Comparison of ENCODE assay signal across 21 mouse cellular contexts in genomic region chr10:39529179-39529578, GRCm38 (mm10).
DNase-seq lines count a peak whose midpoint lies in the region; ATAC-seq and TF ChIP-seq lines count a peak whose summit lies in the region.
"Had no signal": no experiment of that assay in that cellular context is flagged by ENCODE, and none has a peak within 500 bp of the region (broad histone marks: within the 10 kb centered on the region; RNA-seq: fewer than 3 reads in every experiment).

No protein-coding gene starts in this region.

- ATAC-seq in lung, embryonic 14.5 days (ENCODE audit: insufficient read depth): no peak
- no peak for ATAC-seq in hindbrain, embryonic 15.5 days (ENCODE audit: low FRiP score, low read depth)
- ATAC-seq in monocyte, adult 5-6 weeks (replicated peaks; ENCODE audit: insufficient number of reproducible peaks, low FRiP score, low TSS enrichment, poor library complexity, severe bottlenecking): no peak
- ATAC-seq: liver, postnatal 0 days had no signal

- H3K27me3 ChIP-seq in lung, embryonic 14.5 days (ENCODE audit: insufficient read depth, low read length): no peaks in the 10 kb centered on the region
- no peaks in the 10 kb centered on the region for H3K27me3 ChIP-seq in hindbrain, embryonic 15.5 days
- H3K27me3 ChIP-seq in myocyte (ENCODE audit: control insufficient read depth, insufficient read depth, insufficient read length): no peaks in the 10 kb centered on the region
- H3K27me3 ChIP-seq: embryonic facial prominence, embryonic 13.5 days; forebrain, embryonic 12.5 days; heart, embryonic 15.5 days had no signal

- H3K4me2 ChIP-seq in lung, embryonic 14.5 days: no peak overlapping the region
- no peak overlapping the region for H3K4me2 ChIP-seq in hindbrain, embryonic 15.5 days
- no peak overlapping the region for H3K4me2 ChIP-seq in myocyte (ENCODE audit: low read depth)
- H3K4me2 ChIP-seq: embryonic facial prominence, embryonic 13.5 days; forebrain, embryonic 12.5 days; heart, embryonic 15.5 days had no signal

- TF ChIP-seq CTCF in gastrocnemius, adult 2 months (IDR thresholded peaks at IDR 0.05): no peak
- TF ChIP-seq CTCF in lung, embryonic 14.5 days (IDR thresholded peaks at IDR 0.05; ENCODE audit: low read depth): no peak

- intact Hi-C loops in gastrocnemius, adult 2 months (cut with DNase I): no loop called here

- H3ac ChIP-seq in myocyte (ENCODE audit: control insufficient read depth, insufficient read length): no peak overlapping the region

- H3K9me3 ChIP-seq in lung, embryonic 14.5 days (ENCODE audit: low read depth, low read length): no peaks in the 10 kb centered on the region
- no peaks in the 10 kb centered on the region for H3K9me3 ChIP-seq in hindbrain, embryonic 15.5 days
- H3K9me3 ChIP-seq: embryonic facial prominence, embryonic 13.5 days; forebrain, embryonic 12.5 days; heart, embryonic 15.5 days had no signal

- DNase-seq in gastrocnemius, adult 2 months: peak; percentile 10
- DNase-seq in gastrocnemius, postnatal 25 days: no peak
- DNase-seq in lung, embryonic 14.5 days: no peak
- no peak for DNase-seq in lung, postnatal 36 days
- DNase-seq: adrenal gland, postnatal 25 days; cerebellum, adult 8-10 months; cerebellum, postnatal 36 days; embryo, embryonic 11 days; heart, postnatal 36 days; kidney, adult 2 months; kidney, postnatal 14 days; liver, postnatal 0 days; lung, postnatal 10 days; thymus, postnatal 25 days had no signal

- peaks cover 21% of the 10 kb centered on the region for H3K4me1 ChIP-seq in lung, embryonic 14.5 days (ENCODE audit: insufficient read depth)
- peaks cover 54% of the 10 kb centered on the region for H3K4me1 ChIP-seq in hindbrain, embryonic 15.5 days (replicated peaks)

- no peak overlapping the region for H3K9ac ChIP-seq in lung, embryonic 14.5 days
- no peak overlapping the region for H3K9ac ChIP-seq in hindbrain, embryonic 15.5 days
- H3K9ac ChIP-seq: embryonic facial prominence, embryonic 13.5 days; forebrain, embryonic 12.5 days; heart, embryonic 15.5 days; liver, postnatal 0 days had no signal

- no peak overlapping the region for H3K4me3 ChIP-seq in gastrocnemius, adult 2 months
- no peak overlapping the region for H3K4me3 ChIP-seq in lung, embryonic 14.5 days (ENCODE audit: low read depth, low read length)
- H3K4me3 ChIP-seq in hindbrain, embryonic 15.5 days: no peak overlapping the region
- H3K4me3 ChIP-seq in myocyte: no peak overlapping the region
- H3K4me3 ChIP-seq: embryonic facial prominence, embryonic 13.5 days; erythroblast, embryonic 14.5 days; forebrain, embryonic 12.5 days; heart, embryonic 15.5 days had no signal

- no peaks in the 10 kb centered on the region for H3K79me2 ChIP-seq in myocyte (ENCODE audit: control insufficient read depth, insufficient read depth)

- no peak overlapping the region for H3K27ac ChIP-seq in gastrocnemius, adult 2 months
- H3K27ac ChIP-seq in lung, embryonic 14.5 days (ENCODE audit: low read depth): 0 out of 2 replicates have a peak overlapping the region, but pooled peaks have one; percentile 25
- peak overlapping the region; percentile 67 for H3K27ac ChIP-seq in hindbrain, embryonic 15.5 days (replicated peaks)
- H3K27ac ChIP-seq: embryonic facial prominence, embryonic 13.5 days; forebrain, embryonic 12.5 days; heart, embryonic 15.5 days had no signal

- no peak for TF ChIP-seq POLR2A in myocyte (IDR thresholded peaks at IDR 0.05; ENCODE audit: insufficient read length, low read depth)

- H3K36me3 ChIP-seq in lung, embryonic 14.5 days (ENCODE audit: insufficient read depth): peaks cover 22% of the 10 kb centered on the region; the same call in 1 of the 2 replicates
- H3K36me3 ChIP-seq in hindbrain, embryonic 15.5 days: peaks cover 12% of the 10 kb centered on the region
- H3K36me3 ChIP-seq in myocyte (ENCODE audit: control insufficient read depth, insufficient read depth): peaks cover 57% of the 10 kb centered on the region

- 78% methylated on average over 14 of the region's 14 CpGs for WGBS in lung, embryonic 14.5 days
- 55% methylated on average over 14 of the region's 14 CpGs for WGBS in hindbrain, embryonic 15.5 days

TF ChIP-seq in myocyte, 11 proteins besides CTCF, POLR2A, EP300 and RAD21:
- TF ChIP-seq E2F4 (IDR thresholded peaks at IDR 0.05; ENCODE audit: insufficient read depth): no peak
- no peak for TF ChIP-seq MYOD1 (IDR thresholded peaks at IDR 0.05; ENCODE audit: control insufficient read depth in 1 of 3, insufficient read length in 2 of 3, low read depth in 2 of 3)
- TF ChIP-seq REST (IDR thresholded peaks at IDR 0.05; ENCODE audit: insufficient read depth, insufficient read length): no peak
- peak; percentile 44 for TF ChIP-seq POLR2AphosphoS2 (IDR thresholded peaks at IDR 0.05; ENCODE audit: insufficient read length, low read depth)
- no peak for TF ChIP-seq TCF3 (IDR thresholded peaks at IDR 0.05; ENCODE audit: insufficient read length, low read depth)
